Mouse (Mus musculus): ENCODE measurements around the gene Gm17174.
"Not testable (repeated sequence)": the region's sequence is repeated elsewhere in the genome, so short reads cannot be mapped to it uniquely, and the experiment has no call there.

Gm17174 gene

GRCm38 (mm10) chr14:51592039-51592438 is at the start of gene Gm17174:
Gene Gm17174 (minus strand): TSS chr14:51592139.
- DNase-seq (ENCODE audit: low read depth, low spot score), result not testable (repeated sequence)

DNA sequence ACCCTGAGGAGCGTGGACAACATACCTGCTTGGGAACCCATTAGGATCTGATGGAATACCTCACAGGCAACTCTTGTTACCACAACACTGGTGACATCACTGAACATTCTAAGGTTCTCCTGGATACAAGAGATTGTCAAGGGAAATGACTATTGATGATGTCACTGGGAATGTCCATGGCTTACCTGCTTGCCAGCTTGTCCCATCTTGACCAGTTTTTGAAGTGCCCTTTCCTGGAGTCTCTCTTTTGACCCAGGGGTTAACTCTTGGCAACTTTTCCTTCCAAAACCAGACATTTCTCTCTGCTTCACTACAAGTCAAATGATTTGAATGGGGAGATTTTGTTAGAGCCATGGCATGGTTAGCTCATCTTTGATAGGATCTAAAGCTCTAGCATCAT is 43.6 kb upstream of the Gm17174 start, which contains the start of gene Gm4181:
Gm4181 (minus strand) TSS at position 101 of the 400 bp plus-strand sequence.
- not testable (repeated sequence) for DNase-seq (ENCODE audit: low read depth, low spot score)

GRCm38 (mm10) chr14:51632426-51632825 is 40.5 kb upstream of the Gm17174 start:
- DNase-seq (ENCODE audit: low read depth, low spot score), result not testable (repeated sequence)

DNA sequence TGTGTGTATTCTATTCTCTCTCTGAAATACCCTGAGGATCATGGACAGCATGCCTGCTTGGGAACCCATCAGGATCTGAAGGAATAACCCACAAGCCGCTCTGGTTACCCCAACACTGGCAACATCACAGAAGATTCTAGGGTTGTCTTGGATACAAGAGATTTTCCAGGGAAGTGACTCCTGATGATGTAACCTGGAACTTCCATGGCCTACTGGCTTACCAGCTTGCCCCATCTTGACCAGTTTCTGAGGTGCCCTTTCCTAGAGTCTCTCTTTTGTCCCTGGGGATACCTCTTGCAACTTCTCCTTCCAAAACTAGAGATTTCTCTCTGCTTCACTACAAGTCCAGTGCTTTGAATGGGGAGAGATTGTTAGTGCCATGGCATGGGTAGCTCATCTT is 19.3 kb upstream of the Gm17174 start, which contains the start of gene Gm17078:
Gm17078 (minus strand) TSS at position 101 of the 400 bp plus-strand sequence.
- DNase-seq (ENCODE audit: low read depth, low spot score), result no peak

DNA sequence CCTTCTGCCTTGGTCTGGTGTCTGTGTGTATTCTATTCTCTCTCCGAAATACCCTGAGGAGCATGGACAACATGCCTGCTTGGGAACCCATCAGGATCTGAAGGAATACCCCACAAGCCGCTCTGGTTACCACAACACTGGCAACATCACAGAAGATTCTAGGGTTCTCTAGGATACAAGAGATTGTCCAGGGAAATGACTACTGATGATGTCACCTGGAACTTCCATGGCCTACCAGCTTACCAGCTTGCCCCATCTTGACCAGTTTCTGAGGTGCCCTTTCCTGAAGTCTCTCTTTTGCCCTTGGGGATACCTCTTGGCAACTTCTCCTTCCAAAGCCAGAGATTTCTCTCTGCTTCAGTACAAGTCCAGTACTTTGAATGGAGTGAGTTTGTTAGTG is 18.0 kb downstream of the Gm17174 start, which contains the start of gene Gm17175:
Gm17175 (minus strand) TSS at position 101 of the 400 bp plus-strand sequence.
- DNase-seq (ENCODE audit: low read depth, low spot score), result not testable (repeated sequence)

DNA sequence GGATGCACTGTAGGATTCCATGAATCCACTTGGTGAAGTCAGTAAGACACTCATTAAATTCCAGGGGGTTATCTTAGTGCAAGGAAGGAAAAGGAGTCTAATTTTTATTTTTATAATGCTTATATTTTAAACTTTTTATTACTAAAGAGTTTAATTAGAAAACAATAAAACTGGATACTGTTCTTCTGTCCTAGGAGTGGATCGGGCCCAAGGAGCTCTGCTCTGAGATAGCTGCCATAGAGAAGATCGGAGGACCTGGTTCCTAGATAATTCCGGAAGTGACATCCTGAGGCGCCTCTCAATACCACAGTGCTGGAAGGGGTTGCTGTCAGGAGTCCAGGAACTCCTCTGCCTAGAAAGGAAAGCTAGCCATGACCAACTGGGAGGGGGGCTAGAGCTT is 39.4 kb downstream of the Gm17174 start, which contains the start of gene Gm5622:
Gm5622 (plus strand) TSS at position 301 of the 400 bp plus-strand sequence.
- no peak for DNase-seq (ENCODE audit: low read depth, low spot score)
